Mouse (Mus musculus) liver, embryonic 15.5 days (tissue): Measurements from ENCODE around the gene Aqp8. TPM values are rescaled to one million over a fixed set of nuclear protein-coding genes. Genes with fewer than 3 reads are reported as not detected.

Experiments
- ATAC-seq: fragments of 200-750 bp; cut with Nextera tagmentation; 2 replicates; pipeline ENCODE4 v1.8.0; 2017; ENCODE audit warnings: moderate number of reproducible peaks, mild to moderate bottlenecking, moderate library complexity; ENCODE audit not compliant: insufficient read depth
- H3K27ac ChIP-seq: fragments of 300-500 bp; sonication (generic); replicated peaks from 2 replicates; pipeline ENCODE4 v1.5.1; 2015; ENCODE audit warnings: mild to moderate bottlenecking, inconsistent platforms
- H3K27me3 ChIP-seq: fragments of 300-500 bp; sonication (generic); 2 replicates; pipeline ENCODE4 v1.6.1; 2015; ENCODE audit warnings: mild to moderate bottlenecking, inconsistent platforms
- H3K36me3 ChIP-seq: fragments of 300-500 bp; sonication (generic); replicated peaks from 2 replicates; pipeline ENCODE4 v1.6.1; 2015; ENCODE audit warnings: moderate library complexity, mild to moderate bottlenecking, inconsistent platforms
- H3K4me1 ChIP-seq: fragments of 300-500 bp; sonication (generic); replicated peaks from 2 replicates; pipeline ENCODE4 v1.6.1; 2015; ENCODE audit warnings: inconsistent platforms
- H3K4me2 ChIP-seq: fragments of 300-500 bp; sonication (generic); 2 replicates; pipeline ENCODE4 v1.6.1; 2015; ENCODE audit warnings: moderate library complexity, mild to moderate bottlenecking, inconsistent platforms
- H3K4me3 ChIP-seq: fragments of 300-500 bp; sonication (generic); replicated peaks from 2 replicates; pipeline ENCODE4 v1.5.1; 2015; ENCODE audit warnings: mild to moderate bottlenecking, inconsistent platforms
- H3K9ac ChIP-seq: fragments of 300-500 bp; sonication (generic); 2 replicates; pipeline ENCODE4 v1.6.1; 2015; ENCODE audit warnings: moderate library complexity, mild to moderate bottlenecking, inconsistent platforms
- H3K9me3 ChIP-seq: fragments of 300-500 bp; sonication (generic); replicated peaks from 2 replicates; pipeline ENCODE4 v1.6.1; 2016; ENCODE audit warnings: inconsistent platforms
- WGBS: fragments of 180-500 bp; shearing (Covaris S2); methylation state at CpG from one replicate; pipeline ENCODE4 v1.1.7; 2015; ENCODE audit warnings: mixed read lengths; ENCODE audit not compliant: insufficient replicate concordance; 5-methylcytosine and 5-hydroxymethylcytosine counted together
- polyA plus RNA-seq: library from polyadenylated mRNA; unstranded; fragments of >200 nt; fragmentation: Nextera tagmentation; extraction: Ambion mirVana; gene quantifications from 2 replicates; pipeline ENCODE4 v1.2.1, GENCODE M21; 2015

The Aqp8 gene
- polyA plus RNA-seq, 1 experiment from 2014 or later, result 27.6 TPM

- H3K9ac ChIP-seq, result no peak overlapping the region
- ATAC-seq, result no peak
- H3K36me3 ChIP-seq, result no peaks in the 10 kb centered on the region
- no peak overlapping the region for H3K4me3 ChIP-seq
- H3K4me1 ChIP-seq, result peaks cover 23% of the 10 kb centered on the region
- H3K27me3 ChIP-seq, result no peaks in the 10 kb centered on the region
- no peak overlapping the region for H3K4me2 ChIP-seq
- no peaks in the 10 kb centered on the region for H3K9me3 ChIP-seq
- H3K27ac ChIP-seq, result no peak overlapping the region
- 62% methylated on average over 2 of the region's 2 CpGs for WGBS
Observed at GRCm38 (mm10) chr7:123448794-123449193, 13.3 kb upstream of the Aqp8 start.

GRCm38 (mm10) chr7:123449676-123450075, 12.4 kb upstream of the Aqp8 start:
- no peak overlapping the region for H3K4me3 ChIP-seq
- no peak overlapping the region for H3K27ac ChIP-seq
- H3K4me1 ChIP-seq, result peaks cover 26% of the 10 kb centered on the region
- ATAC-seq, result no peak
- no peaks in the 10 kb centered on the region for H3K36me3 ChIP-seq
- H3K27me3 ChIP-seq, result no peaks in the 10 kb centered on the region
- no peak overlapping the region for H3K9ac ChIP-seq
- no peaks in the 10 kb centered on the region for H3K9me3 ChIP-seq
- no peak overlapping the region for H3K4me2 ChIP-seq
- WGBS, result 81% methylated on average over 10 of the region's 10 CpGs

DNA sequence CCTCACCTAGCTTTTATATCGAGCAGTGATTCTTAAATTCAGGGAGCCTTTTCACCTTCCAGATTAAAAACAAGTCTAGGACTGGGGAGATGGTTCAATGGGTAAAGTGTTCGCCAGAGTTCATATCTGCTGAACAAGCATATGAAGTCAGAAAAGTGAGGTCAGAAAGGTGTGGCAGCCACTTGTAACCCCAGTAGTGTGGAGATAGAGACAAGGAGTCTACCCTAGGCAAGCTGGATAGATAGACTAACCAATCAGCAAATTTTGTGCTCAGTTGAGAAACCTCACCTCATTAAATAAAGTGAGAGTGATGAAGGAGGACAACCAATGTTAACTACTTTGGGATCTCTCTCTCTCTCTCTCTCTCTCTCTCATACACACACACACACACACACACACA, 11.6 kb upstream of the Aqp8 start:
- Histone ChIP-seq H3K4me1 (peaks cover 26% of the 10 kb centered on the region), H3K27me3 (no peaks in the 10 kb centered on the region), H3K4me3 (no peak overlapping the region), H3K9ac (no peak overlapping the region), H3K4me2 (no peak overlapping the region), H3K9me3 (no peaks in the 10 kb centered on the region), H3K27ac (no peak overlapping the region), H3K36me3 (no peaks in the 10 kb centered on the region)
- ATAC-seq, result peak; percentile 64
- 55% methylated on average over 2 of the region's 2 CpGs for WGBS

DNA sequence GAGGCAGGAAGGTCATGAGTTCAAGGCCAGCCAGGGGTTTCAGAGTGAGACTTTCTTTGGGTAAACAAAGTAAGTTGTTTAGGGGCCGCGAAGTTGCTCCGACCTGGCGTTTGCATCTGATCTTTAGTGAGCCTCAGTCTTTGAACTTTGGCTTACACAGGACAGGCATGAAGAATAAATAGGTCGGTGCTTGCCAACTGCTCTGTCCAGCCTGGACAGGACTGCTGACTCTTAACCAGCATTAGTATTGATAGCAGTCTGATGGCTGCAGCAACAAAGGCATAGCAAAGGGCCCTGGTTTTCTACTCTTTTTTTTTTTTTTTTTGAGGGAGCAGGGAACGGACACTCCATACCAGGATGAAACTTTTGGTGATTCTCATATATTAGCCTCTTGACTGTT, 9.5 kb upstream of the Aqp8 start:
- WGBS, result 72% methylated on average over 6 of the region's 6 CpGs
- Histone ChIP-seq H3K4me3 (no peak overlapping the region), H3K4me1 (peaks cover 38% of the 10 kb centered on the region), H3K4me2 (no peak overlapping the region), H3K27ac (no peak overlapping the region), H3K36me3 (no peaks in the 10 kb centered on the region), H3K9ac (no peak overlapping the region), H3K27me3 (no peaks in the 10 kb centered on the region), H3K9me3 (no peaks in the 10 kb centered on the region)
- ATAC-seq, result no peak

DNA sequence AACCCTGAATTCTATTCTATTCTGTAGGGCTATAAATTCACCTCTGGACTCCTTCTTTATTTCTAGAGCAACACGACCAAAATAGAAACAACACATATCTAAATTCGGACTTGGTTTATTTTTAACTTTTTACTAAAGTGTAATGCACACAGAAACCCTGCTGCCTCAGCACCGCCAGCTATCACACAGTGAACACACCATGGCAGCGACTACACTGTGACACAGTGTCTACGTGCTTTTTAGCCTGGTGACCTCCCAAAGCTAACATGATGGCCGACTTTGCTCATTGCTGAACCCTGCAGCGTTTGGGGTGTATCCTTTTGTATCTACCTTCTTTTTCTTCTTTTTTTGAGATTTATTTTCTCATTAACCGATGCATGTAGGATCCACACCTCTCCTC, 9.0 kb upstream of the Aqp8 start:
- Histone ChIP-seq H3K9ac (no peak overlapping the region), H3K27me3 (no peaks in the 10 kb centered on the region), H3K9me3 (no peaks in the 10 kb centered on the region), H3K4me3 (no peak overlapping the region), H3K4me2 (no peak overlapping the region), H3K27ac (0 out of 2 replicates have a peak overlapping the region, but pooled peaks have one; percentile 19), H3K36me3 (no peaks in the 10 kb centered on the region), H3K4me1 (peaks cover 43% of the 10 kb centered on the region)
- WGBS, result 65% methylated on average over 8 of the region's 8 CpGs
- no peak for ATAC-seq

- Histone ChIP-seq H3K4me1 (peaks cover 57% of the 10 kb centered on the region), H3K9ac (no peak overlapping the region), H3K9me3 (no peaks in the 10 kb centered on the region), H3K4me3 (no peak overlapping the region), H3K27me3 (no peaks in the 10 kb centered on the region), H3K4me2 (no peak overlapping the region), H3K27ac (no peak overlapping the region), H3K36me3 (no peaks in the 10 kb centered on the region)
- ATAC-seq, result no peak
- 81% methylated on average over 3 of the region's 3 CpGs for WGBS
Observed at GRCm38 (mm10) chr7:123455088-123455487, 7.0 kb upstream of the Aqp8 start.

- Histone ChIP-seq H3K4me2 (peak overlapping the region; percentile 53), H3K36me3 (no peaks in the 10 kb centered on the region), H3K9me3 (no peaks in the 10 kb centered on the region), H3K9ac (no peak overlapping the region), H3K27ac (peak overlapping the region; percentile 74), H3K4me1 (peaks cover 76% of the 10 kb centered on the region), H3K27me3 (no peaks in the 10 kb centered on the region), H3K4me3 (peak overlapping the region; percentile 17; the same call in 1 of the 2 replicates)
- WGBS, result 52% methylated on average over 4 of the region's 4 CpGs
- ATAC-seq, result no peak
Observed at GRCm38 (mm10) chr7:123458309-123458708, 3.8 kb upstream of the Aqp8 start.

DNA sequence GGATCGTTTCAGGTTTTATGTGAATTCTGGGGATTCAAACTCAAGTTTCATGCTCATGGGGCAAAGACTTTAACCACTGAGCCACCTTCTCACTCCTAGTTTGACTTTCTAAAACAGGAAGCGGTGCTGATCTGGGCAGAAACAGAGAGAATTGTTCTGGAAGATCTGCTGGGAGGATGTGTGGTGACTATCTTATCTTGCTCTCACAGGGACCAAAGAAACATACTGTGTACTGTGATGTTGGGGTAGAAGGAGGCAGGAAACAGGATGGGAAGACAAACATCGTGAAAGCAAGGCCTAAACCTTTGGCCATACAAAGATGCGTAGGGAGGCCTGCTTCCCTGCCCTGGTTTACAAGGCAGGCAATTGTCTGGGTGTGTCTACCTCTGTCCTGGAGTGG, 2.8 kb upstream of the Aqp8 start:
- WGBS, result 19% methylated on average over 4 of the region's 4 CpGs
- Histone ChIP-seq H3K27ac (peak overlapping the region; percentile 86), H3K9ac (0 out of 2 replicates have a peak overlapping the region, but pooled peaks have one; percentile 22), H3K4me3 (peak overlapping the region; percentile 22), H3K36me3 (no peaks in the 10 kb centered on the region), H3K4me2 (peak overlapping the region; percentile 56), H3K9me3 (no peaks in the 10 kb centered on the region), H3K27me3 (no peaks in the 10 kb centered on the region), H3K4me1 (peaks cover 72% of the 10 kb centered on the region)
- ATAC-seq, result peak; percentile 66

DNA sequence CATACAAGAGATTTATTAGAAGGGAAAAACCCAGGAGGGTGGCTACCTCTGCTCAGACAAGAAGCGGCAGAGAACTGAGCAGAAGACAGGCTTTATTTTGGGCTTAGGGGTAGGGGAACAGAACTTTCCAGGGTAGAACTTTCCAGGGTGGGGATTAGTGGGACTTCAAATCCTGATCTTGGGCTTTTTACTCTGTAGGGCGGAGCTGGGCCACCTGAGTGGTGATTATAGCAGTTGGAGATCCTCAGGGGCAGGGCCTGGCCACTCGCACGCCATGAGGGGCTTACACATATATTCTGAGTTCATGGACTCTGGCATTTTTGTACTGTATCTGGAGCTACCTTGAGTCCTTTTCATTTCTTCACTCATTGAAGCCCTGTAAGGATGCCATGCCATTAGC, 775 bp upstream of the Aqp8 start:
- H3K9me3 ChIP-seq, result no peaks in the 10 kb centered on the region
- peaks cover 72% of the 10 kb centered on the region for H3K4me1 ChIP-seq
- no peak overlapping the region for H3K4me3 ChIP-seq
- no peak for ATAC-seq
- WGBS, result 72% methylated on average over 4 of the region's 4 CpGs
- peak overlapping the region; percentile 51 for H3K4me2 ChIP-seq
- no peaks in the 10 kb centered on the region for H3K27me3 ChIP-seq
- H3K27ac ChIP-seq, result peak overlapping the region; percentile 74
- no peaks in the 10 kb centered on the region for H3K36me3 ChIP-seq
- no peak overlapping the region for H3K9ac ChIP-seq

DNA sequence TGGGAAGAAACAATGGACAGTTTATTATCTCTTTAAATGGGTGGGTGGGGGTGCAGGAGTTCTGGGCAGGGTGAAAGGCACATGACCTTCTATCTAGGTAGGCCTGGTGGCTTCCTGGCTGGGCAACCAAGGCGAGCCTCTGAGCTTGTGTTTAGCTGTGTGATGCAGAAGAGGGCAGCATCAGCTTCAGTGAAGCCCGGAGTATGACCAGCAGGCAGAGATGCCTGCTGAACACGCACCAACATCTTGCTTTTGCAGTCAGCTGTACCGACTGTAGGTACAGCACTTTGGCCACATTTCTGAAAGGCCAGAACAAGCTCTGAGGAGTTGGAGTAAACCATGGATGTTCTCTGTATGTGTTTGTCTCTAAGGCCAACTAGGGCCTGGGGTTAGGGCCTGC, 1.5 kb downstream of the Aqp8 start:
- H3K9me3 ChIP-seq, result no peaks in the 10 kb centered on the region
- no peak overlapping the region for H3K4me3 ChIP-seq
- no peak overlapping the region for H3K27ac ChIP-seq
- H3K36me3 ChIP-seq, result no peaks in the 10 kb centered on the region
- H3K27me3 ChIP-seq, result no peaks in the 10 kb centered on the region
- peak overlapping the region; percentile 51; the same call in 1 of the 2 replicates for H3K4me2 ChIP-seq
- ATAC-seq, result no peak
- peaks cover 50% of the 10 kb centered on the region for H3K4me1 ChIP-seq
- no peak overlapping the region for H3K9ac ChIP-seq
- 69% methylated on average over 4 of the region's 4 CpGs for WGBS

DNA sequence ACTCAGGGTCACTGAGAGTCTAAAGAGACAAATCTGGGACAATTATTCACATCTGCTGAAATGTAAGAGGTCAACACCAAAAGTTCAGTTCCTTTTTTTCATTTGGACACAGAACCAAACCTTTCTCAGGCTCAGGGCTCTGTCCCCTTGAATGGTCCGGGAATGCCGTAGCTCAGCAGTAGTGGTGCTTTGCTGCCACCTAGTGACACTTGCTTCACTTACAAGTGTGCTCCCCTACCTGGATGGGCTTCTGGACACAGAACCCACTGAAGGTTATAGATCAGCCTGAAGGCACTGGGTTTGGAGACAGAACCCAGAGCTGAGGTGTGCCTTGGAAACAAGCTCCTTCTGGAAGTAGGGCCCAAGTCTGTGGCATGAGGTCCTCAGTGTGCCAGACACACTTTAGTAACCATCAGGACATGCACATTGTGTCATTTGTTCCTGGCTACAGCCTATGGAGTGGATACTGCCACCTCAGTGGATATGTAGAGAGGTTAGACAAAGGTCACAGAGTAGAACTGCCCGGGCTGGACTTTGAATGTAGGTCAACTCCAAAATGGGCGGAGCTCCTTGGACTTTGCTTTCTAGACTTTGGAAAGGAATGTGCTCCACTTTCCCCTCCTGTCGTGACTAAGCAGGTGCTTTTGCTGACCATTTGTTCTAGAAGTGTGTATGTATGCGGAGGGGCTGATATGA, 3.7 kb downstream of the Aqp8 start:
- Histone ChIP-seq H3K9me3 (no peaks in the 10 kb centered on the region), H3K36me3 (no peaks in the 10 kb centered on the region), H3K27me3 (no peaks in the 10 kb centered on the region), H3K9ac (no peak overlapping the region), H3K4me1 (peaks cover 28% of the 10 kb centered on the region), H3K27ac (no peak overlapping the region), H3K4me2 (no peak overlapping the region), H3K4me3 (no peak overlapping the region)
- ATAC-seq, result no peak
- WGBS, result 23% methylated on average over 6 of the region's 6 CpGs

- H3K9me3 ChIP-seq, result no peaks in the 10 kb centered on the region
- H3K4me1 ChIP-seq, result peaks cover 7% of the 10 kb centered on the region
- no peaks in the 10 kb centered on the region for H3K36me3 ChIP-seq
- no peak overlapping the region for H3K27ac ChIP-seq
- no peak for ATAC-seq
- H3K9ac ChIP-seq, result no peak overlapping the region
- WGBS, result 81% methylated on average over 1 of the region's 1 CpGs
- no peaks in the 10 kb centered on the region for H3K27me3 ChIP-seq
- no peak overlapping the region for H3K4me2 ChIP-seq
- no peak overlapping the region for H3K4me3 ChIP-seq
Observed at GRCm38 (mm10) chr7:123467961-123468360, 5.9 kb downstream of the Aqp8 start.
